Mouse (Mus musculus) CH12.LX (cell line): ENCODE measurements around the gene Borcs8. TPM values are rescaled to one million over a fixed set of nuclear protein-coding genes. Genes with fewer than 3 reads are reported as not detected.

Source experiments
- DNase-seq: peaks from one replicate; pipeline ENCODE4 v3.0.0-alpha.2; 2013; ENCODE audit errors: extremely low read depth
- H3K27ac ChIP-seq: 2 replicates; pipeline ENCODE4 v1.5.1; 2012; ENCODE audit warnings: low read depth, mild to moderate bottlenecking, control low read depth, moderate library complexity; ENCODE audit not compliant: insufficient read depth
- H3K27me3 ChIP-seq: replicated peaks from 2 replicates; pipeline ENCODE3; 2012; ENCODE audit warnings: inconsistent platforms
- H3K36me3 ChIP-seq, 2 experiments: replicated peaks in 1 of 2; 2 replicates each; pipeline versions ENCODE3 to v1.6.1; 2012; ENCODE audit warnings: inconsistent platforms in 1 of 2, low read length in 1 of 2, mild to moderate bottlenecking in 1 of 2, mixed read lengths in 1 of 2, moderate library complexity in 1 of 2; ENCODE audit not compliant: control insufficient read depth in 1 of 2, insufficient read depth in 1 of 2
- H3K4me1 ChIP-seq, 2 experiments: 2 replicates each; pipeline ENCODE4 v1.6.1; 2012; ENCODE audit warnings: inconsistent platforms in 1 of 2, moderate library complexity in 1 of 2; ENCODE audit not compliant: insufficient read depth in 2 of 2, control insufficient read depth in 1 of 2
- H3K4me2 ChIP-seq: 2 replicates; pipeline ENCODE4 v1.6.1; 2012; ENCODE audit warnings: low read depth, mild to moderate bottlenecking, control low read depth; ENCODE audit not compliant: poor library complexity, insufficient read depth, severe bottlenecking
- H3K4me3 ChIP-seq, 3 experiments: fragments of 150-350 bp in 1 of 3; sonication (generic) in 1 of 3; replicated peaks in 1 of 3; 2 replicates each; pipeline versions ENCODE3 to v1.5.1; 2011 to 2012; ENCODE audit warnings: low read depth in 2 of 3, low read length in 2 of 3, mild to moderate bottlenecking in 2 of 3, moderate library complexity in 2 of 3, control low read depth in 1 of 3, improper control_type of control experiment in 1 of 3, inconsistent platforms in 1 of 3, mixed read lengths in 1 of 3; ENCODE audit not compliant: poor library complexity in 1 of 3
- H3K79me2 ChIP-seq: replicated peaks from 2 replicates; pipeline ENCODE4 v1.6.1; 2012; ENCODE audit warnings: mild to moderate bottlenecking, moderate library complexity; ENCODE audit not compliant: control insufficient read depth, poor library complexity, insufficient read depth, severe bottlenecking; ENCODE audit errors: extremely low read depth
- H3K9ac ChIP-seq: 2 replicates; pipeline ENCODE4 v1.6.1; 2012; ENCODE audit warnings: low read depth, mild to moderate bottlenecking, control low read depth, moderate library complexity; ENCODE audit not compliant: insufficient read depth
- H3K9me3 ChIP-seq: replicated peaks from 2 replicates; pipeline ENCODE3; 2012; ENCODE audit warnings: low read length, inconsistent platforms, mixed read lengths
- CHD1 ChIP-seq: IDR thresholded peaks from 2 replicates; pipeline ENCODE4 v1.6.1; 2012; ENCODE audit warnings: low read depth, low read length, improper control_type of control experiment, inconsistent platforms
- CHD2 ChIP-seq: IDR thresholded peaks from 2 replicates; pipeline ENCODE4 v1.6.1; 2011; ENCODE audit warnings: low read length, improper control_type of control experiment
- CTCF ChIP-seq, 2 experiments: IDR thresholded peaks in 1 of 2; conservative IDR thresholded peaks in 1 of 2; 2 replicates each; pipeline ENCODE4 v1.5.1; 2011 to 2012; ENCODE audit warnings: low read depth in 2 of 2, low read length in 2 of 2, improper control_type of control experiment in 1 of 2, inconsistent platforms in 1 of 2, mild to moderate bottlenecking in 1 of 2, moderate library complexity in 1 of 2
- E2F4 ChIP-seq: IDR thresholded peaks from 2 replicates; pipeline ENCODE4 v1.6.1; 2011; ENCODE audit warnings: low read depth, low read length, improper control_type of control experiment; ENCODE audit not compliant: insufficient replicate concordance
- ELF1 ChIP-seq: IDR thresholded peaks from 2 replicates; pipeline ENCODE4 v1.6.1; 2014; ENCODE audit warnings: low read depth, mild to moderate bottlenecking, inconsistent platforms, low read length, improper control_type of control experiment
- ETS1 ChIP-seq: conservative IDR thresholded peaks from 2 replicates; pipeline ENCODE4 v1.6.1; 2012; ENCODE audit warnings: low read depth, mild to moderate bottlenecking, inconsistent platforms, low read length, improper control_type of control experiment, moderate library complexity
- GABPA ChIP-seq: IDR thresholded peaks from 2 replicates; pipeline ENCODE4 v1.6.1; 2012; ENCODE audit warnings: low read depth, low read length, improper control_type of control experiment, inconsistent platforms; ENCODE audit not compliant: insufficient replicate concordance
- IRF4 ChIP-seq: IDR thresholded peaks from 2 replicates; pipeline ENCODE4 v1.6.1; 2014; ENCODE audit warnings: low read depth, mild to moderate bottlenecking, inconsistent platforms, low read length, improper control_type of control experiment
- JUND ChIP-seq: conservative IDR thresholded peaks from 2 replicates; pipeline ENCODE4 v1.6.1; 2011; ENCODE audit warnings: low read depth, low read length, improper control_type of control experiment
- KAT2A ChIP-seq: IDR thresholded peaks from 2 replicates; pipeline ENCODE4 v1.6.1; 2012; ENCODE audit warnings: low read length, improper control_type of control experiment, inconsistent platforms; ENCODE audit not compliant: insufficient replicate concordance
- MAFK ChIP-seq: IDR thresholded peaks from 2 replicates; pipeline ENCODE4 v1.6.1; 2011; ENCODE audit warnings: low read length, improper control_type of control experiment; ENCODE audit not compliant: insufficient replicate concordance
- MAX ChIP-seq: IDR thresholded peaks from 2 replicates; pipeline ENCODE4 v1.6.1; 2011; ENCODE audit warnings: low read length, improper control_type of control experiment
- MEF2A ChIP-seq: IDR thresholded peaks from 2 replicates; pipeline ENCODE4 v1.6.1; 2014; ENCODE audit warnings: low read depth, mild to moderate bottlenecking, inconsistent platforms, low read length, improper control_type of control experiment, borderline replicate concordance
- MXI1 ChIP-seq: IDR thresholded peaks from 2 replicates; pipeline ENCODE4 v1.6.1; 2011; ENCODE audit warnings: mild to moderate bottlenecking, low read depth, low read length, improper control_type of control experiment
- MYC ChIP-seq: IDR thresholded peaks from 2 replicates; pipeline ENCODE4 v1.6.1; 2011; ENCODE audit warnings: low read depth, mild to moderate bottlenecking, improper control_type of control experiment, low read length
- NELFE ChIP-seq: IDR thresholded peaks from 2 replicates; pipeline ENCODE4 v1.6.1; 2011; ENCODE audit warnings: low read depth, low read length, improper control_type of control experiment
- NRF1 ChIP-seq: IDR thresholded peaks from 2 replicates; pipeline ENCODE4 v1.6.1; 2014; ENCODE audit warnings: low read depth, mild to moderate bottlenecking, inconsistent platforms, low read length, improper control_type of control experiment, moderate library complexity
- POLR2A ChIP-seq: IDR thresholded peaks from 2 replicates; pipeline ENCODE4 v1.6.1; 2011; ENCODE audit warnings: low read depth, mild to moderate bottlenecking, improper control_type of control experiment, low read length
- POLR2AphosphoS2 ChIP-seq: IDR thresholded peaks from 2 replicates; pipeline ENCODE4 v1.6.1; 2011; ENCODE audit warnings: low read depth, low read length, improper control_type of control experiment
- RCOR1 ChIP-seq: conservative IDR thresholded peaks from 2 replicates; pipeline ENCODE4 v1.6.1; 2012; ENCODE audit warnings: low read depth, mild to moderate bottlenecking, inconsistent platforms, low read length, improper control_type of control experiment
- SIN3A ChIP-seq: IDR thresholded peaks from 2 replicates; pipeline ENCODE4 v1.6.1; 2012; ENCODE audit warnings: low read length, improper control_type of control experiment, inconsistent platforms
- SMC3 ChIP-seq: IDR thresholded peaks from 2 replicates; pipeline ENCODE4 v1.6.1; 2011; ENCODE audit warnings: low read depth, low read length, improper control_type of control experiment
- TBP ChIP-seq: conservative IDR thresholded peaks from 2 replicates; pipeline ENCODE4 v1.6.1; 2011; ENCODE audit warnings: low read depth, low read length, improper control_type of control experiment
- TCF12 ChIP-seq: IDR thresholded peaks from 2 replicates; pipeline ENCODE4 v1.6.1; 2014; ENCODE audit warnings: low read depth, mild to moderate bottlenecking, inconsistent platforms, low read length, improper control_type of control experiment
- USF1 ChIP-seq: IDR thresholded peaks from 2 replicates; pipeline ENCODE4 v1.6.1; 2014; ENCODE audit warnings: low read depth, mild to moderate bottlenecking, inconsistent platforms, low read length, improper control_type of control experiment
- USF2 ChIP-seq: conservative IDR thresholded peaks from 2 replicates; pipeline ENCODE4 v1.6.1; 2011; ENCODE audit warnings: low read depth, low read length, improper control_type of control experiment
- ZKSCAN1 ChIP-seq: IDR thresholded peaks from 2 replicates; pipeline ENCODE4 v1.6.1; 2012; ENCODE audit warnings: low read depth, inconsistent platforms, low read length, improper control_type of control experiment, borderline replicate concordance
- ZMIZ1 ChIP-seq: IDR thresholded peaks from 2 replicates; pipeline ENCODE4 v1.6.1; 2012; ENCODE audit warnings: low read depth, mild to moderate bottlenecking, inconsistent platforms, low read length, improper control_type of control experiment
- ZNF384 ChIP-seq: IDR thresholded peaks from 2 replicates; pipeline ENCODE4 v1.6.1; 2012; ENCODE audit warnings: low read depth, low read length, improper control_type of control experiment, inconsistent platforms
- dilution Hi-C: fragments of 300-500 bp; cut with MboI; formaldehyde crosslinking; loops from 2 replicates; pipeline ENCODE4 v1.14.3; 2020; ENCODE audit warnings: low sequenced_read_pairs; ENCODE audit not compliant: extremely low pct_unique_long_range_greater_than_20kb, extremely low pct_ligation_motif_present
- in situ Hi-C: fragments of 300-500 bp; cut with MboI; formaldehyde crosslinking; loops from 3 replicates; pipeline ENCODE4 v1.14.3; 2019; ENCODE audit warnings: low sequenced_read_pairs, low pct_ligation_motif_present, low pct_unique_long_range_greater_than_20kb, mixed read lengths
- polyA plus RNA-seq: library from polyadenylated mRNA; unstranded; fragments of >175 nt; gene quantifications from 2 replicates; pipeline ENCODE4 v1.2.1, GENCODE M21; 2012; ENCODE audit warnings: low read depth; ENCODE audit not compliant: insufficient read length
- total RNA-seq, 2 experiments: library from RNA; depleted of rRNA; stranded (reverse); fragments of 300-350 nt in 1 of 2; fragments of >200 nt in 1 of 2; gene quantifications; 2 replicates each; pipeline ENCODE4 v1.2.3; 2012 to 2014

The Borcs8 gene
- total and polyA plus RNA-seq, 3 experiments = 22.2 to 56.4 (median 44.0) TPM

DNA sequence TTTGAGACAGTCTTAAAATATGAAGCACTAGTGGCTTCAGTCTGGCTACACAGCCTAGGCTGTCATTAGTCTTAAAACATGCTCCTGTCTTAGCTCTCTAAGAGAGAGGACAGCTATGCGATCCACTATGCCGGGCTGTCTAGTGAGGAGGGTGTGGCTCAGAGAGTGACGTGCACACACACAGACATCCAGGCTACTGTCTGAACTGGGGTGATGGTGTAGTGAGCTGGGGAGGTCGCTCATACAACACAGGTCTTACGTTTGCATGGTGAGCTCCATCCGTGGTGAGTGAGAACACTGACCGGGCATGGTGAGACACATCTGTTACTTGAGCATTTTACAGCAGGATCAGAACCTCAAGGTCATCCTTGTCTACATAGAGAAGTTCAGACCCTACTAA is 31.9 kb downstream of the Borcs8 start:
- in situ Hi-C loops = loop anchor here (5.0 kb wide), 1 partner anchor 41 kb away; the partner anchor contains the start of gene Slc25a42
- Histone ChIP-seq H3K79me2 (peaks cover 13% of the 10 kb centered on the region), H3K4me3 (peak overlapping the region in 2 of 3 experiments; percentile 4 to 18), H3K36me3 (peaks cover 19 to 40% of the 10 kb centered on the region in 2 experiments)
- TF ChIP-seq POLR2A = peak; percentile 39
- no peak for TF ChIP-seq USF1
- no peak for TF ChIP-seq ZMIZ1
- TF ChIP-seq CHD2 = no peak
- TF ChIP-seq TCF12 = peak; percentile 33; the same call in 1 of the 2 replicates
- TF ChIP-seq POLR2AphosphoS2 = peak; percentile 5; the same call in 1 of the 2 replicates
- no peak for TF ChIP-seq CTCF (conservative IDR thresholded peaks at IDR 0.05 in 1 of 2, IDR thresholded peaks at IDR 0.05 in 1 of 2; ENCODE audit: low read depth in 2 of 2, low read length in 2 of 2)
- 0 out of 2 replicates have a peak, but pooled peaks have one; percentile 29 for TF ChIP-seq MYC
- TF ChIP-seq, all 38 proteins: peak for 4
- Histone ChIP-seq H3K9ac (no peak overlapping the region; the same call in 1 of the 2 replicates), H3K4me1 (peaks cover 19 to 81% of the 10 kb centered on the region in 2 experiments), H3K27me3 (no peaks in the 10 kb centered on the region), H3K4me2 (peak overlapping the region; percentile 76), H3K9me3 (no peaks in the 10 kb centered on the region), H3K27ac (peak overlapping the region; percentile 94)
- DNase-seq = peak; percentile 77
- dilution Hi-C loops = no loop called here

DNA sequence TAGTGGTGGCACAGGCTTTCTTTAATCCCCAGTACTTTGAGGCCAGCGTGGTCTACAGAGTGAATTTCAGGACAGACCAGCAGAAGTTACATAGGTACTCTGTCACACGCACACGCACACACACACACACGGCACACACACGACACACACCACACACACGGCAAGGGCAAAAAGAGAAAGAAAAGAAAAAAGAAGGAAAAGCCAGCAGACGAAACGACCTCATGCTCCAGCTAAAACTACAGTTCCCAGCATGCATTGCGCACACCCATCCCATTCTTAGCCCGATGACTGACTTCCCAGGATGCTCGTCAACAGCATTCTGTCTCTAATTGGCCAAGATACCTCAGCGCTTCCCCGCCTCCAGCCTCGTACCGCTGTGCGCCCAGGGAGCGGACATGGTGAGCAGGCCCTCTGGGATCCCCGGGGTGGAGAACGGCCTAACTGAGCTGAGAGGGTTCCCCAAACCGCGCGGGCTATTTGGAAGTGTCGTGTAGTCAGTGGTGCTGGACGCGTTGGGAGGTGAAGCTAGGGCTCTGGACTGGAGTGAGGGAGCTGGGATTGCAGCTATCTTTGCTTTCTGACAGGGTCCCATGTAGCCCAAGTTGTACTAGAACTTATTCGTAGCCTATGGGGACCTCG is 32.9 kb downstream of the Borcs8 start, which contains the start of gene Tmem161a:
Gene Tmem161a (plus strand): TSS at position 314 of the 639 bp plus-strand sequence.
- Histone ChIP-seq H3K27me3 (no peaks in the 10 kb centered on the region), H3K9ac (peak within 1 kb of the TSS; percentile 71), H3K4me3 (peak within 1 kb of the TSS; percentile 75 to 86 (median 78)), H3K27ac (peak within 1 kb of the TSS; percentile 94), H3K36me3 (peaks cover 17 to 40% of the 10 kb centered on the region in 2 experiments), H3K4me1 (peaks cover 15 to 73% of the 10 kb centered on the region in 2 experiments), H3K79me2 (peaks cover 13% of the 10 kb centered on the region), H3K4me2 (peak within 1 kb of the TSS; percentile 76), H3K9me3 (no peaks in the 10 kb centered on the region)
- peak; percentile 98 for DNase-seq
- in situ Hi-C loops = loop anchor here (5.0 kb wide), 1 partner anchor 40 kb away; the partner anchor contains the start of gene Slc25a42
- dilution Hi-C loops = no loop called here
- no peak for TF ChIP-seq ZKSCAN1
- peak; percentile 44; the same call in 1 of the 2 replicates for TF ChIP-seq TCF12
- no peak for TF ChIP-seq USF2
- peak; percentile 75 for TF ChIP-seq TBP
- TF ChIP-seq POLR2A = peak; percentile 81
- TF ChIP-seq SIN3A = peak; percentile 71; the same call in 1 of the 2 replicates
- peak; percentile 75 for TF ChIP-seq MAX
- TF ChIP-seq GABPA = peak; percentile 53; the same call in 1 of the 2 replicates
- TF ChIP-seq CHD1 = 0 out of 2 replicates have a peak, but pooled peaks have one; percentile 1
- 0 out of 2 replicates have a peak, but pooled peaks have one; percentile 40 for TF ChIP-seq NELFE
- TF ChIP-seq IRF4 = peak; percentile 31; the same call in 1 of the 2 replicates
- TF ChIP-seq USF1 = no peak
- no peak; the same call in 1 of the 2 replicates for TF ChIP-seq MEF2A
- TF ChIP-seq NRF1 = peak; percentile 50
- TF ChIP-seq MYC = peak; percentile 95
- peak; percentile 80 for TF ChIP-seq ELF1
- TF ChIP-seq KAT2A = peak; percentile 94; the same call in 1 of the 2 replicates
- TF ChIP-seq CHD2 = peak; percentile 80
- no peak for TF ChIP-seq ETS1
- no peak for TF ChIP-seq JUND
- TF ChIP-seq E2F4 = no peak; the same call in 1 of the 2 replicates
- TF ChIP-seq MXI1 = peak; percentile 21; the same call in 1 of the 2 replicates
- no peak for TF ChIP-seq ZNF384
- no peak for TF ChIP-seq RCOR1
- peak; percentile 94 for TF ChIP-seq POLR2AphosphoS2
- no peak for TF ChIP-seq SMC3
- no peak for TF ChIP-seq MAFK
